Mouse (Mus musculus) liver, embryonic 12.5 days (tissue): ENCODE results near the gene Klhdc4. TPM values are rescaled to one million over a fixed set of nuclear protein-coding genes. Genes with fewer than 3 reads are reported as not detected.
A peak's percentile ranks its signal among the peaks of the same experiment; 100 is the strongest.

Experiments used
- ATAC-seq: fragments of 200-750 bp; cut with Nextera tagmentation; 2 replicates; pipeline ENCODE4 v1.8.0; 2017; ENCODE audit warnings: moderate number of reproducible peaks, mild to moderate bottlenecking, moderate library complexity
- H3K27ac ChIP-seq: fragments of 300-500 bp; sonication (generic); 2 replicates; pipeline ENCODE4 v1.5.1; 2016; ENCODE audit warnings: mild to moderate bottlenecking
- H3K27me3 ChIP-seq: fragments of 300-500 bp; sonication (generic); replicated peaks from 2 replicates; pipeline ENCODE4 v1.6.1; 2016; ENCODE audit warnings: mild to moderate bottlenecking, moderate library complexity
- H3K36me3 ChIP-seq: fragments of 300-500 bp; sonication (generic); 2 replicates; pipeline ENCODE4 v1.6.1; 2016; ENCODE audit warnings: mild to moderate bottlenecking, moderate library complexity
- H3K4me1 ChIP-seq: fragments of 300-500 bp; sonication (generic); 2 replicates; pipeline ENCODE4 v1.6.1; 2016
- H3K4me2 ChIP-seq: fragments of 300-500 bp; sonication (generic); 2 replicates; pipeline ENCODE4 v1.6.1; 2016; ENCODE audit warnings: mild to moderate bottlenecking, moderate library complexity
- H3K4me3 ChIP-seq: fragments of 300-500 bp; sonication (generic); 2 replicates; pipeline ENCODE4 v1.5.1; 2016; ENCODE audit warnings: mild to moderate bottlenecking, moderate library complexity
- H3K9ac ChIP-seq: fragments of 300-500 bp; sonication (generic); 2 replicates; pipeline ENCODE4 v1.6.1; 2016; ENCODE audit warnings: mild to moderate bottlenecking, moderate library complexity
- H3K9me3 ChIP-seq: fragments of 300-500 bp; sonication (generic); replicated peaks from 2 replicates; pipeline ENCODE4 v1.6.1; 2016; ENCODE audit warnings: mild to moderate bottlenecking, moderate library complexity
- WGBS: fragments of 180-500 bp; shearing (Covaris S2); methylation state at CpG from one replicate; pipeline ENCODE4 v1.1.7; 2016; ENCODE audit not compliant: insufficient replicate concordance; 5-methylcytosine and 5-hydroxymethylcytosine counted together
- polyA plus RNA-seq: library from polyadenylated mRNA; unstranded; fragments of >200 nt; fragmentation: Nextera tagmentation; extraction: Ambion mirVana; gene quantifications from 2 replicates; pipeline ENCODE4 v1.2.1, GENCODE M21; 2016

The Klhdc4 gene
- polyA plus RNA-seq, 1 experiment from 2014 or later = 36.2 TPM

- Histone ChIP-seq H3K27me3 (peaks cover 8% of the 10 kb centered on the region; the same call in 1 of the 2 replicates), H3K9me3 (no peaks in the 10 kb centered on the region), H3K36me3 (peaks cover 8% of the 10 kb centered on the region), H3K27ac (no peak overlapping the region), H3K4me2 (no peak overlapping the region), H3K4me3 (no peak overlapping the region), H3K4me1 (peaks cover 43% of the 10 kb centered on the region), H3K9ac (no peak overlapping the region)
- ATAC-seq = no peak
- WGBS = 49% methylated on average over 9 of the region's 9 CpGs
Observed at GRCm38 (mm10) chr8:121849303-121849702, 19.9 kb upstream of the Klhdc4 start.

GRCm38 (mm10) chr8:121848495-121848894, 19.1 kb upstream of the Klhdc4 start:
- Histone ChIP-seq H3K4me2 (no peak overlapping the region), H3K36me3 (peaks cover 8% of the 10 kb centered on the region), H3K27ac (no peak overlapping the region), H3K9me3 (no peaks in the 10 kb centered on the region), H3K4me3 (no peak overlapping the region), H3K4me1 (peaks cover 43% of the 10 kb centered on the region), H3K9ac (no peak overlapping the region), H3K27me3 (peaks cover 8% of the 10 kb centered on the region; the same call in 1 of the 2 replicates)
- WGBS = 38% methylated on average over 10 of the region's 10 CpGs
- ATAC-seq = no peak

- Histone ChIP-seq H3K4me3 (no peak overlapping the region), H3K36me3 (peaks cover 13% of the 10 kb centered on the region), H3K27me3 (peaks cover 8% of the 10 kb centered on the region; the same call in 1 of the 2 replicates), H3K9ac (no peak overlapping the region), H3K9me3 (no peaks in the 10 kb centered on the region), H3K4me2 (no peak overlapping the region), H3K4me1 (peaks cover 43% of the 10 kb centered on the region), H3K27ac (no peak overlapping the region)
- 69% methylated on average over 6 of the region's 6 CpGs for WGBS
- ATAC-seq = no peak
Observed at GRCm38 (mm10) chr8:121847987-121848386, 18.6 kb upstream of the Klhdc4 start.

- H3K9me3 ChIP-seq = no peaks in the 10 kb centered on the region
- no peak overlapping the region for H3K4me2 ChIP-seq
- no peak overlapping the region for H3K9ac ChIP-seq
- H3K4me3 ChIP-seq = no peak overlapping the region
- peaks cover 8% of the 10 kb centered on the region; the same call in 1 of the 2 replicates for H3K27me3 ChIP-seq
- H3K27ac ChIP-seq = no peak overlapping the region
- H3K4me1 ChIP-seq = peaks cover 39% of the 10 kb centered on the region
- WGBS = 50% methylated on average over 10 of the region's 10 CpGs
- no peak for ATAC-seq
- H3K36me3 ChIP-seq = peaks cover 19% of the 10 kb centered on the region
Observed at GRCm38 (mm10) chr8:121847261-121847822, 18.0 kb upstream of the Klhdc4 start.

GRCm38 (mm10) chr8:121846815-121847214, 17.4 kb upstream of the Klhdc4 start:
- H3K4me3 ChIP-seq = no peak overlapping the region
- H3K9me3 ChIP-seq = no peaks in the 10 kb centered on the region
- peaks cover 8% of the 10 kb centered on the region; the same call in 1 of the 2 replicates for H3K27me3 ChIP-seq
- no peak overlapping the region for H3K4me2 ChIP-seq
- ATAC-seq = no peak
- no peak overlapping the region for H3K9ac ChIP-seq
- H3K27ac ChIP-seq = no peak overlapping the region
- H3K36me3 ChIP-seq = peaks cover 24% of the 10 kb centered on the region
- H3K4me1 ChIP-seq = peaks cover 33% of the 10 kb centered on the region

GRCm38 (mm10) chr8:121844765-121845164, 15.4 kb upstream of the Klhdc4 start:
- Histone ChIP-seq H3K27ac (no peak overlapping the region), H3K27me3 (peaks cover 8% of the 10 kb centered on the region; the same call in 1 of the 2 replicates), H3K4me2 (no peak overlapping the region), H3K9ac (no peak overlapping the region), H3K36me3 (peaks cover 33% of the 10 kb centered on the region), H3K4me1 (peaks cover 13% of the 10 kb centered on the region), H3K4me3 (no peak overlapping the region), H3K9me3 (no peaks in the 10 kb centered on the region)
- ATAC-seq = no peak
- 55% methylated on average over 6 of the region's 7 CpGs for WGBS

- Histone ChIP-seq H3K36me3 (peaks cover 36% of the 10 kb centered on the region), H3K4me1 (0 out of 2 replicates have a peak, but pooled peaks cover 5% of the 10 kb centered on the region), H3K27ac (no peak overlapping the region), H3K9me3 (no peaks in the 10 kb centered on the region), H3K27me3 (peaks cover 3% of the 10 kb centered on the region; the same call in 1 of the 2 replicates), H3K4me2 (no peak overlapping the region), H3K9ac (no peak overlapping the region), H3K4me3 (no peak overlapping the region)
- 69% methylated on average over 3 of the region's 3 CpGs for WGBS
- ATAC-seq = no peak
Observed at GRCm38 (mm10) chr8:121843184-121843733, 13.9 kb upstream of the Klhdc4 start.

- no peak for ATAC-seq
- Histone ChIP-seq H3K4me2 (no peak overlapping the region), H3K9me3 (no peaks in the 10 kb centered on the region), H3K9ac (no peak overlapping the region), H3K4me3 (no peak overlapping the region), H3K36me3 (peaks cover 36% of the 10 kb centered on the region), H3K27ac (no peak overlapping the region), H3K4me1 (0 out of 2 replicates have a peak, but pooled peaks cover 5% of the 10 kb centered on the region), H3K27me3 (no peaks in the 10 kb centered on the region)
- WGBS = 72% methylated on average over 8 of the region's 8 CpGs
Observed at GRCm38 (mm10) chr8:121842064-121842955, 12.9 kb upstream of the Klhdc4 start.

GRCm38 (mm10) chr8:121841242-121841641, 11.9 kb upstream of the Klhdc4 start:
- Histone ChIP-seq H3K4me1 (no peaks in the 10 kb centered on the region), H3K4me2 (no peak overlapping the region), H3K4me3 (no peak overlapping the region), H3K9me3 (no peaks in the 10 kb centered on the region), H3K27me3 (no peaks in the 10 kb centered on the region), H3K27ac (no peak overlapping the region), H3K9ac (no peak overlapping the region), H3K36me3 (peaks cover 38% of the 10 kb centered on the region)
- 38% methylated on average over 8 of the region's 8 CpGs for WGBS
- peak; percentile 52 for ATAC-seq

GRCm38 (mm10) chr8:121832503-121832902, 3.1 kb upstream of the Klhdc4 start:
- Histone ChIP-seq H3K4me3 (no peak overlapping the region), H3K9ac (peak overlapping the region; percentile 33; the same call in 1 of the 2 replicates), H3K36me3 (peaks cover 4% of the 10 kb centered on the region; the same call in 1 of the 2 replicates), H3K4me2 (peak overlapping the region; percentile 30), H3K27ac (no peak overlapping the region), H3K4me1 (peaks cover 21% of the 10 kb centered on the region), H3K9me3 (no peaks in the 10 kb centered on the region), H3K27me3 (no peaks in the 10 kb centered on the region)
- WGBS = 9% methylated on average over 6 of the region's 6 CpGs
- ATAC-seq = peak; percentile 60; the same call in 1 of the 2 replicates

GRCm38 (mm10) chr8:121832061-121832460, 2.7 kb upstream of the Klhdc4 start:
- H3K4me2 ChIP-seq = peak overlapping the region; percentile 30; the same call in 1 of the 2 replicates
- ATAC-seq = no peak

More at GRCm38 (mm10) chr8:121832061-121832460, 2.7 kb upstream of the Klhdc4 start:
- Histone ChIP-seq H3K36me3 (peaks cover 4% of the 10 kb centered on the region; the same call in 1 of the 2 replicates), H3K4me3 (no peak overlapping the region), H3K4me1 (peaks cover 21% of the 10 kb centered on the region), H3K27me3 (no peaks in the 10 kb centered on the region), H3K27ac (no peak overlapping the region), H3K9me3 (no peaks in the 10 kb centered on the region), H3K9ac (peak overlapping the region; percentile 33; the same call in 1 of the 2 replicates)
- WGBS = 64% methylated on average over 2 of the region's 2 CpGs
